Mouse (Mus musculus): ENCODE measurements around the gene Tmem94. TPM values are rescaled to one million over a fixed set of nuclear protein-coding genes. Genes with fewer than 3 reads are reported as not detected.

Gene Tmem94
- total RNA-seq, 1 experiment: 17.7 TPM

DNA sequence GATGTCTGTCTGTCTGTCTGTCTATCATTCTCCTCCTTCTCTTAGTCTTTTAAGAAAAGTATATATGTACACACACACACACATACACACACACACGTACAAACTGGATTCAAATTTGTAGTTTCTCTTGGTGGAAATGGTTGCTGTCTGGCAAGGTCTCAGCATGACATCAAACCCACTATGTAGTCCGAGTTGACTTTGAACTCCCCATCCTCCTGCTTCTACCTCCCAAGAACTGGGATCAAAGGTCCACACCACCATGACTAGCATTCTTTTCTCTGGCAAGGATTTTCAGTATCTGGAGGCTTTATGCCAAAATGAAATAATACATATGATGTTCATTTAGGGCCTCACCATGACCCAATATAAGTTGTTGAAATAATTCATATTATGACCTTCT, 42.0 kb upstream of the Tmem94 start:
- no peak overlapping the region for H3K9ac ChIP-seq (ENCODE audit: insufficient read depth, low read depth, low read length, poor library complexity, severe bottlenecking)
- no peak for DNase-seq (ENCODE audit: low read depth, low spot score)
- TF ChIP-seq CHD2 (IDR thresholded peaks at IDR 0.05; ENCODE audit: low read depth, low read length): no peak
- H3K4me1 ChIP-seq (ENCODE audit: control insufficient read depth in 2 of 2, insufficient read depth in 2 of 2, low read length in 2 of 2, poor library complexity in 1 of 2): no peaks in the 10 kb centered on the region
- H3K4me3 ChIP-seq (ENCODE audit: insufficient read depth in 1 of 2, low read depth in 1 of 2, low read length in 2 of 2, poor library complexity in 1 of 2, severe bottlenecking in 1 of 2): no peak overlapping the region
- H3K9me3 ChIP-seq (ENCODE audit: control insufficient read depth, insufficient read depth, low read depth, low read length): no peaks in the 10 kb centered on the region
- no peak overlapping the region for H3K27ac ChIP-seq (ENCODE audit: insufficient read depth, low read depth, low read length, poor library complexity, severe bottlenecking)
- H3K36me3 ChIP-seq (ENCODE audit: control insufficient read depth, insufficient read depth, low read length, poor library complexity, severe bottlenecking): no peaks in the 10 kb centered on the region
- in situ Hi-C loops (cut with MboI; ENCODE audit: low sequenced_read_pairs in 2 of 2, unreplicated experiment in 2 of 2): no loop called here

GRCm38 (mm10) chr11:115734041-115734686, 31.1 kb upstream of the Tmem94 start:
- no peak for DNase-seq (ENCODE audit: low read depth, low spot score)
- in situ Hi-C loops (cut with MboI; ENCODE audit: low sequenced_read_pairs in 2 of 2, unreplicated experiment in 2 of 2): no loop called here

DNA sequence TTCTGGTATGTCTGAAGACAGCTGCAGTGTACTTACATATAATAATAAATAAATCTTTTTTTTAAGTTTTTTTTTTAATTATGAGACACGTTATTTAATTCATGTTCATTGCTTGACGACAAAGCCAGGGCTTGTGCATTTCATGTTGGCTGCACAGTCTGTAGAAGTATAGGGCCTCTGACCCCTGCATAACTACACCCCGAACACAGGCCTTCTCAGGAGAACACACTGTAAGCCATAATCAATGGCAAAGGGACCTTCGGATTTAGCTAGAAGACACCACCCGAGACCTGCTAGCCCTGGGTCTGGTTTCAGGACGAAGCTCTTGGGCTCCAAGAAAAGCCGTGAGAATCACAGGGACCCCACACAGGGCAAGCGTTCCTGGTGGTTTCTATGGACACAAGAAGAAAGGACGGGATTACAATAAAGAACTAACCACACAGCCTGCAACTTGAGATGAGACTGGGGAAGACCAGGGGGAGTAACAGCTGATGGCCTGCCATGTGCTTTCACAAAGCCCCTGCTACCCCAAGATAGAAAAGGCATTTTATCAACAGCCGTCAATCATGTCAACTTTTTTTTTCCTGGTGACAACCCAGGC, 27.5 kb upstream of the Tmem94 start:
- DNase-seq (ENCODE audit: low read depth, low spot score): no peak
- H3K9me3 ChIP-seq (ENCODE audit: control insufficient read depth, insufficient read depth, low read depth, low read length): no peaks in the 10 kb centered on the region
- H3K27ac ChIP-seq (ENCODE audit: insufficient read depth, low read depth, low read length, poor library complexity, severe bottlenecking): no peak overlapping the region

More at GRCm38 (mm10) chr11:115734041-115734686, 31.1 kb upstream of the Tmem94 start:
- 0 out of 4 replicates have a peak, but pooled peaks cover 0 to 1% of the 10 kb centered on the region in 2 experiments for H3K4me1 ChIP-seq (ENCODE audit: control insufficient read depth in 2 of 2, insufficient read depth in 2 of 2, low read length in 2 of 2, poor library complexity in 1 of 2)
- no peak overlapping the region for H3K4me3 ChIP-seq (ENCODE audit: insufficient read depth in 1 of 2, low read depth in 1 of 2, low read length in 2 of 2, poor library complexity in 1 of 2, severe bottlenecking in 1 of 2)
- no peaks in the 10 kb centered on the region for H3K9me3 ChIP-seq (ENCODE audit: control insufficient read depth, insufficient read depth, low read depth, low read length)
- H3K36me3 ChIP-seq (ENCODE audit: control insufficient read depth, insufficient read depth, low read length, poor library complexity, severe bottlenecking): no peaks in the 10 kb centered on the region
- H3K27ac ChIP-seq (ENCODE audit: insufficient read depth, low read depth, low read length, poor library complexity, severe bottlenecking): no peak overlapping the region
- 0 out of 2 replicates have a peak, but pooled peaks have one; percentile 12 for TF ChIP-seq MAFK (IDR thresholded peaks at IDR 0.05; ENCODE audit: insufficient read depth, low read depth, low read length)
- TF ChIP-seq CHD2 (IDR thresholded peaks at IDR 0.05; ENCODE audit: low read depth, low read length): no peak
- TF ChIP-seq ZC3H11A (IDR thresholded peaks at IDR 0.05; ENCODE audit: borderline replicate concordance, low read depth, low read length): no peak
- TF ChIP-seq ZNF384 (IDR thresholded peaks at IDR 0.05; ENCODE audit: low read depth, low read length): no peak
- no peak for TF ChIP-seq HCFC1 (IDR thresholded peaks at IDR 0.05; ENCODE audit: borderline replicate concordance, insufficient read depth, low read length)
- peak overlapping the region; percentile 43; the same call in 1 of the 2 replicates for H3K9ac ChIP-seq (ENCODE audit: insufficient read depth, low read depth, low read length, poor library complexity, severe bottlenecking)

GRCm38 (mm10) chr11:115738275-115738885, 26.9 kb upstream of the Tmem94 start:
- no peaks in the 10 kb centered on the region for H3K9me3 ChIP-seq (ENCODE audit: control insufficient read depth, insufficient read depth, low read depth, low read length)
- H3K36me3 ChIP-seq (ENCODE audit: control insufficient read depth, insufficient read depth, low read length, poor library complexity, severe bottlenecking): no peaks in the 10 kb centered on the region
- DNase-seq (ENCODE audit: low read depth, low spot score): no peak
- H3K4me3 ChIP-seq (ENCODE audit: insufficient read depth in 1 of 2, low read depth in 1 of 2, low read length in 2 of 2, poor library complexity in 1 of 2, severe bottlenecking in 1 of 2): no peak overlapping the region
- in situ Hi-C loops (cut with MboI; ENCODE audit: low sequenced_read_pairs in 2 of 2, unreplicated experiment in 2 of 2): no loop called here
- TF ChIP-seq ZNF384 (IDR thresholded peaks at IDR 0.05; ENCODE audit: low read depth, low read length): no peak
- TF ChIP-seq ZC3H11A (IDR thresholded peaks at IDR 0.05; ENCODE audit: borderline replicate concordance, low read depth, low read length): no peak
- TF ChIP-seq MAFK (IDR thresholded peaks at IDR 0.05; ENCODE audit: insufficient read depth, low read depth, low read length): no peak
- no peak for TF ChIP-seq HCFC1 (IDR thresholded peaks at IDR 0.05; ENCODE audit: borderline replicate concordance, insufficient read depth, low read length)
- no peak for TF ChIP-seq CHD2 (IDR thresholded peaks at IDR 0.05; ENCODE audit: low read depth, low read length)
- 0 out of 4 replicates have a peak, but pooled peaks cover 0 to 1% of the 10 kb centered on the region in 2 experiments for H3K4me1 ChIP-seq (ENCODE audit: control insufficient read depth in 2 of 2, insufficient read depth in 2 of 2, low read length in 2 of 2, poor library complexity in 1 of 2)
- H3K9ac ChIP-seq (ENCODE audit: insufficient read depth, low read depth, low read length, poor library complexity, severe bottlenecking): no peak overlapping the region
- H3K27ac ChIP-seq (ENCODE audit: insufficient read depth, low read depth, low read length, poor library complexity, severe bottlenecking): no peak overlapping the region

More for the DNA sequence above, 27.5 kb upstream of the Tmem94 start:
- Histone ChIP-seq H3K36me3 (ENCODE audit: control insufficient read depth, insufficient read depth, low read length, poor library complexity, severe bottlenecking) (no peaks in the 10 kb centered on the region), H3K9ac (ENCODE audit: insufficient read depth, low read depth, low read length, poor library complexity, severe bottlenecking) (no peak overlapping the region), H3K4me3 (ENCODE audit: insufficient read depth in 1 of 2, low read depth in 1 of 2, low read length in 2 of 2, poor library complexity in 1 of 2, severe bottlenecking in 1 of 2) (no peak overlapping the region), H3K4me1 (ENCODE audit: control insufficient read depth in 2 of 2, insufficient read depth in 2 of 2, low read length in 2 of 2, poor library complexity in 1 of 2) (0 out of 4 replicates have a peak, but pooled peaks cover 0 to 1% of the 10 kb centered on the region in 2 experiments)
- in situ Hi-C loops (cut with MboI; ENCODE audit: low sequenced_read_pairs in 2 of 2, unreplicated experiment in 2 of 2): no loop called here
- no peak for TF ChIP-seq CHD2 (IDR thresholded peaks at IDR 0.05; ENCODE audit: low read depth, low read length)
- no peak for TF ChIP-seq ZNF384 (IDR thresholded peaks at IDR 0.05; ENCODE audit: low read depth, low read length)
- no peak for TF ChIP-seq HCFC1 (IDR thresholded peaks at IDR 0.05; ENCODE audit: borderline replicate concordance, insufficient read depth, low read length)
- TF ChIP-seq ZC3H11A (IDR thresholded peaks at IDR 0.05; ENCODE audit: borderline replicate concordance, low read depth, low read length): no peak
- TF ChIP-seq MAFK (IDR thresholded peaks at IDR 0.05; ENCODE audit: insufficient read depth, low read depth, low read length): no peak
